ENCODE assay signal across 7 mouse cellular contexts in genomic region chr9:118592585-118593249, GRCm38 (mm10). TPM values are rescaled to one million over a fixed set of nuclear protein-coding genes. Genes with fewer than 3 reads are reported as not detected.
DNase-seq lines count a peak whose midpoint lies in the region; ATAC-seq lines count a peak whose summit lies in the region.

No protein-coding gene starts in this region.

- H3K4me1 ChIP-seq in liver, embryonic 15.5 days (replicated peaks) = 0 out of 2 replicates have a peak, but pooled peaks cover 4% of the 10 kb centered on the region

- intact Hi-C loops in left cerebral cortex, postnatal 36 days (cut with DNase I) = loop anchor here (10.0 kb wide), 1 partner anchor 472 kb away; no protein-coding TSS in a partner anchor

- no peak overlapping the region for H3K27ac ChIP-seq in liver, embryonic 15.5 days (replicated peaks)

- no peak overlapping the region for H3K9ac ChIP-seq in liver, embryonic 15.5 days

- peak; percentile 59 for DNase-seq in thymus, postnatal 4 days
- DNase-seq in thymus, adult 18-20 months = no peak
- peak; percentile 71 for DNase-seq in kidney, adult 11 months
- no peak for DNase-seq in left cerebral cortex, postnatal 36 days (ENCODE audit: low spot score in 2 of 2)
- DNase-seq in urinary bladder, postnatal 4 days (ENCODE audit: low spot score in 2 of 2) = no peak
- DNase-seq in layer of hippocampus, adult 18-20 months (ENCODE audit: low spot score in 2 of 2) = no peak

- H3K9me3 ChIP-seq in liver, embryonic 15.5 days (replicated peaks) = no peaks in the 10 kb centered on the region

- peak overlapping the region; percentile 13; the same call in 1 of the 2 replicates for H3K4me2 ChIP-seq in liver, embryonic 15.5 days

- peak; percentile 56 for ATAC-seq in liver, embryonic 15.5 days (ENCODE audit: insufficient read depth)

- no peak overlapping the region for H3K4me3 ChIP-seq in liver, embryonic 15.5 days (replicated peaks)

- H3K27me3 ChIP-seq in liver, embryonic 15.5 days = no peaks in the 10 kb centered on the region

- 42% methylated on average over 13 of the region's 13 CpGs for WGBS in liver, embryonic 15.5 days (ENCODE audit: insufficient replicate concordance)

- no peaks in the 10 kb centered on the region for H3K36me3 ChIP-seq in liver, embryonic 15.5 days (replicated peaks)

RNA-seq across cellular contexts. Expression of gene Itga9, which starts 13.8 kb away (rescaled TPM):
- 3.4 and 5.0 TPM in 2 replicates for polyA plus RNA-seq in liver, embryonic 15.5 days (2015; fragmentation: Nextera tagmentation; extraction: Ambion mirVana)
- total RNA-seq in left cerebral cortex, postnatal 36 days (2021) = 1 to 10 TPM; 5.5 to 9.3 TPM
- total RNA-seq in layer of hippocampus, adult 18-20 months (2021) = 1 to 10 TPM; 2.5 to 5.4 TPM

Comparison
In these comparisons a context has a peak if more than half of its experiments do, and no peak if none do; other contexts are left out.
1. DNase-seq: peak in thymus, postnatal 4 days (single experiment) and kidney, adult 11 months (single experiment); none in thymus, adult 18-20 months (0 of 2), left cerebral cortex, postnatal 36 days (0 of 2), urinary bladder, postnatal 4 days (0 of 2) and layer of hippocampus, adult 18-20 months (0 of 2).